Mouse (Mus musculus) cerebellum, postnatal 10 days (tissue): ENCODE measurements around the gene Rpusd1.
"Not testable (repeated sequence)": the region's sequence is repeated elsewhere in the genome, so short reads cannot be mapped to it uniquely, and the experiment has no call there.

Source experiments
- DNase-seq, 2 experiments: peaks; one replicate each; pipeline ENCODE4 v3.0.0; 2021; ENCODE audit warnings: mixed read lengths in 2 of 2

Rpusd1 gene

DNA sequence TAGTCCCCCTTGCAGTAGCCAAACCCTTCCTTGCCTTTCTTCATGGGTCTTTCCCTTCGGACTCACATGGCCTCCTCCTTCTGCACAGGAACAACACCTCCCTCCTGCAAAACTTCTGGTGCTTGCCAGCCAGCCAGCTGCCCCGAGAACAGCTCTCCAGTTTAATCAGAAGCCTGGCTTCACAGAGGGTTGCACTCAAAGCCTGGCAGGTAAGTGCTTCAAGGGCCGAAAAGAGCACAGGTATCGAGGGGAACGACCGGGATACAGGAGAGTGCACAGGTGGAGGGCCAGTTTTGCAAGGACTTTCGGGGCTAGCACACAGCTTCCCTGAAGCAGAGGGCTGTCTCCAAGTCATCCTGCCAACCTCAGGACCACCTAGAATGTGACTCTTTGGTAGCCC is 11.4 kb downstream of the Rpusd1 start:
- DNase-seq = no peak

- DNase-seq = not testable (repeated sequence)
Measured at GRCm38 (mm10) chr17:25741471-25741870, 14.0 kb downstream of the Rpusd1 start.

DNA sequence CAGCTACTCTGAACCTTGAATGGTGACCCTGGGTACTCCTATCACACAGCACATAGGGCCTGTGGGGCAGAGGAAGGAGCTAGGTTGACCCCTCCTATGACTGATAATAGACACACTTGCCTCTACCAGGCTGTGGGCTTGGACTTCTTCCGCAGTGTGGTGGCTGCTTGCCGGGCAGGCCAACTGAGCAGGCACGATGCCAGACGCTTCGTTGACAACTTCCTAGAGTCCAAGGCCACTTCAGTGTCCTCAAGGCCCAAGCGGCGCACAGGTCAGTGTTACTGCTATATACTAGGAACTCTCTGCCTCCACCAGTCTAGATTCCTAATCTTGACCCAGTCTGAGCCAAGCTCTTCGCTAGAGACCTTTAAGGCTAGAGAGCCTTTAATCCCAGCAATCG is 16.4 kb downstream of the Rpusd1 start:
- DNase-seq = peak in 1 of 2 experiments; percentile 32

GRCm38 (mm10) chr17:25744311-25744710 is 16.8 kb downstream of the Rpusd1 start:
- no peak for DNase-seq

DNA sequence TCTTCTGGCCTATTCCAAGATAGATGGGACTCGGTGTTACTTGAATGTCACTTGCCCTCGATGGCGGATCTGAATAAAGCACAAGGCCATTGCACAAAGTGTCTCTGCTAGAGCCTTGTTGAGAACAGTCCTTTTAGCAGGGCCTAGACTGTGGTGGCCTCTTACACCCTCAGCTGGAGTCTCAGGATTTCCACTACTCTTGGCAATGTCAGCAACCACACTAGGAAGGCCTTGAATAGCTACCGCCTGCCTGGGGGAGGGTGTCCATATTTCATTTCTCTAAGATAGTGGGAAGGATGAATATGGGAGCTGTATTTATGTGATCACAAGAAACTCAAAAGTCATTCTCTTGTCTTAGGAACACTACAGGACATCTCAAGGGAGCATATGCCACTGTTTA is 20.8 kb downstream of the Rpusd1 start:
- DNase-seq = no peak

DNA sequence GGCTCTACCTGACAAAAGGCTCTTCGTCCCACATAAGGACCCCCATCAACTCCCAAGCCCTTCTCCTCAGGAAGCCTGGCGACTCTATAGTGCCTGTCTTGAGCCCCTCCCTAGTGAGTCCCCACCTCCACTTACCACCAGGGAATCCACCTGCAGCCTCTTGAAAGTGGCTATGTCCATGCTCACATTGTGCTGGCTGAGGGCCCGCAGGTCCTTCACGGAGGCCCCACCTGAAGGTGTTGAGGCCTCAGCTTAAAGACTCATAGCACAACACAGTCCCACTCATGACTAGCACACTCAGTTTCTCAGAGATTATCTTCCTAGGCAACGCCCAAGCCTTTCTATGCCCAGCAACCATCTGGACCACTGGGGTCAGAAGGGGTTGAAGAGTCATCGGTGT is 21.8 kb downstream of the Rpusd1 start:
- no peak for DNase-seq

DNA sequence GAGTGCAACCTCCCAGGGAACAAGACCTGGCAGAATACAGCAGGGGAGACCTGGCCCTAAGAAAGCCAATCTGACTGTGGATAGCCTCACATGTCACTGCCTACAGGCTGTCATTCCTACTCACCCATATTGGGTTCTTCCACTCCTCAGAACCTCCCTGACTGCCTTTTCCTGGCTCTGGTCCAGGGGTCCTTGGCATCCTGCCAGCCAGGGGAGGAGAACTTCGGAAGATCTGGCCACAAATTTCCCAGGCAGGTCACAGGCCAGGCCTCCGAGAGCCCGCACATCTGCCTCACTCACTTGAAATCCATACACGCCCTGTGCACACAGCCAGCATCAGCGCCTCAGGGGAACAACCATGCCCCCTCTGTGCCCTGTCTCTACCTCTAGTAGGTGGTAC is 24.0 kb downstream of the Rpusd1 start:
- DNase-seq = peak; percentile 81 to 82

GRCm38 (mm10) chr17:25754241-25754640 is 26.8 kb downstream of the Rpusd1 start, which contains the start of gene Msln:
Gene Msln, minus strand, starts transcription at chr17:25754378.
- DNase-seq = no peak

GRCm38 (mm10) chr17:25755086-25755485 is 27.6 kb downstream of the Rpusd1 start:
- DNase-seq = no peak

- no peak for DNase-seq
Measured at GRCm38 (mm10) chr17:25755627-25756377, 28.3 kb downstream of the Rpusd1 start.

DNA sequence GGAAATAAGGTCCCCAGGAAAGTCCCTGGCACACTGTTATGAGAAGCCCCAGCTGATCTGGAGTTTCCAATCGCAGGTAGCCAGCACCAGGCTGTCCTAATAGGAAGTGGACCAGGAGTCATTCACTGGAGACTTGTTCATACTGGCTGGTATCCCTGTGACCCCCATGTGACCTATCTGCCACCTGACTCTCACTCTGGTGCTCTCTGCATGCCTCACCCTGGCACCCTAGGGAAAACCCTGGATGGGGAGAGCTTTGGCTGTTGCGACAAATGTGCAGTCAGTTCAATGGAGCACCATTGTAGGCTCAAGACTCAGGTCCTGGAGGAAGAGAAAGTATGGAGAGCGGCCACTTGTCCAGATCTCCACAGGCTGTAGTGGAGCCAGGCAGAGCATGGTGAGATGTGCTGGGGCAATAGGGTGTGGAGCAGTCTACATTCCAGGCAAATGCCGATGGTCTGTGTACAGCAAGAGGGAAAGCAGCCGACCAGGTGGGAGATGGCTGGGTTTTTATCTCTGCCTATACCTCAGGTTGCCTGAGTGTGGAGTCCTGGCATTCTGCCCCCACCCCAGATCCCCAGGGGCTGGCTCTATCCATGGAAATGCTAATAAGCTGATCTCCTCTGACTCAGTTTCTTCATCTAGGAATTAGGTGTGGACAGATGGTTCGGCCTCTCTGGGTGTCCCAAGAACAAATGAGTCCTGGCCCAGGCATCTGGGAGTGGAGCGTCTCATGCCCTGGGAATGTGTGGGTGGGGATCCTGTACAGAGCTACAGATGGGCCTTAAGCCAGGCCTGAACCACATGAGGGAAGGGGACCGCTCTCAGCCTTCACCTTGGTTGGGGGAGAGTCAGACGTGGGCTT is 29.1 kb downstream of the Rpusd1 start:
- DNase-seq = no peak

GRCm38 (mm10) chr17:25757691-25758090 is 30.2 kb downstream of the Rpusd1 start:
- DNase-seq = no peak

DNA sequence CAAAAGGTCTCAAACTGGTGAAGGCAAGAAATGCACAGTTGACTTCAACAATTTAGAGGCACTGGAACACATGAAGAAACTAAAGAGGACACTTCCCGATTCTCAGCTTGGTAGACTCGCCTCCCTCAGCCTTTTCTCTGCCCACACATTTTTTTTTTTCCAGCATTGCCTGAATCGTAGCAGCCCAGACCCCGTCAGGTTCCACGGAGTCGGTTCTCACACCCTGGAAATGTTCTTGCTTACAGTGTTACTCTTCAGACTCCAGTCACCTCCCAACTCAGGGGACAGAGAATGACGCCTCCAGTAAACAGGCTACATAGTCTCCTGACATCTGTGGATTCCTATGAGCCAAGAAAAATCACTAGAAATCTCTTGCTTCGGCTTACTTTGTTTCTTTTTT is 32.7 kb downstream of the Rpusd1 start:
- DNase-seq = no peak

GRCm38 (mm10) chr17:25761561-25761970 is 34.1 kb downstream of the Rpusd1 start:
- DNase-seq = no peak

DNA sequence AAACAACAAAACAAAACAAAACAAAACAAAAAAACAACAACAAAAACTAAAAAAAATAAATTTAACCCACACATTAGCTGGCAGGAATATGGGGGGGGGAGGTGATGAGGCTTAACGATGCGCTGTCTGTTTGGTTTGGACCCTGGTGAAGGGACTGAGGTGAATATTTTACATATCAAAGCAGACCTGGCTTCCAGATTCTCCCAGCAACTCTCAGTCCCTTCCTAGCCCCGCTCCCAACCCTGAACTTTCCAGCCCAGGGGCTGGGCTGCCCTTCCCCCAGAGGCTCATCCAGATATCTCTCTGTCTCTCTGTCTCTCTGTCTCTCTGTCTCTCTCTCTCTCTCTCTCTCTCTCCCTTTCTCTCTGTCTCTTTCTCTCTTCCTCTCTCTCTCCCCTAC is 35.1 kb downstream of the Rpusd1 start:
- DNase-seq = no peak

DNA sequence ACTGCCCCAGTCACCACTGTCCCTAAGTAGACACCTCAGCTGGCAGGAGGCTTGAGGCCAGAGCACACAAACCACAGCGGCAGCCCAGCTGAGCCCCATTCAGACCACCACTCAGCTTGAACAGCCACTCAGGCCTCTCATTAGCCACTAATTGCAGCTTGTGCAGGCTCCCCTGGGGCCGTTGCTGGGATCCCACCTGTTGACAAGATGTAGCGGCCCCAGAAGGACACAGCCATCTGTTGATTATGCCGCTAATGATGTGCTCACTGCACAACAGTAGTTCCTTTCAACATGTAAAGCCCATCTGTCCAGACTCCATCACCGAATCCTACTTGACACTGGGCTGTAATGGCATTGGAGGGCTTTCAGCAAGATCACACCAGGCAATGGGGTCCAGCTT is 38.4 kb downstream of the Rpusd1 start:
- DNase-seq = no peak

DNA sequence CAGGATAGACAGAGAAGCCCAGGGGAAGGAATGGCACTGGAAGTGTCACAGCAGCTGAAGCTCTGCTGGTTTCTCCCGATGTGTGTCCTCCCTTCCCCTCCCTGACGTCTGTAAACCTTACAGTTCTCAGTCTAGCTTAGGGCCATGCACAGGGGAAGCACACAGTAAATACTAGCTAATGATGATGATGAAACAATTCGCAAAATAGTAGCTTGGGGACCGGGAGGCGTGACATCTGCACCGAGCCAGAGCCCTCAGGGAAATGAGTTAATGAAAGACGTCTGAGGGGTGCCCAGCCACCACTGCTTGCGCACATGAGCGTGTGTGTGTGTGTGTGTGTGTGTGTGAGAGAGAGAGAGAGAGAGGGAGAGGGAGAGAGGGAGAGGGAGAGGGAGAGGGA is 41.9 kb downstream of the Rpusd1 start:
- DNase-seq = no peak

DNA sequence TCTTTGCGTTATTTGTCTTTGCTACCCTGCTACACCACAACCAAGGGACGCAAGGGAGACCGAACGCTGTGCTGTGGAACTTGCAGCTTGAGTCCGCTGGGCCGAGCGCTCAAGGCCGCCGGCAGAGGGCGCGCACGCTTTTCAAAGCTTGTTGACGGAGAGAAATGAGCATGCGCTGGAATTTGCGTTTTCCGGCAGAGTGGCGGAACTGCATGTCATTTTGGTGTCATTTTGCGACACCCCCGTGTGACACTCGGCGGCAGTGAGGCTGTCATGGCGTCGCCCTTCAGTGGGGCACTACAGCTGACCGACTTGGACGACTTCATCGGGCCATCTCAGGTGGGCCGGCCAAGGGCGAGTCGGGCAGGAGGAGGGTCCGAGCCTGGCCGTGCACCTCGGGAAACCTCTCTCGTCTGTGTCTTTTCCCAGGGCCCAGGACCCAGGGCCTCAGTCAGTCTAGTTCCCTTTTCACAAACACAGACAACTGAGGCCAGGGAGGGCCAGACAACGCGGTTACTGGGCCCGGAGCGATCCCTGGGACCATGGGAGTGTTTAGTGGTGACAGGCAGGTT is 46.2 kb downstream of the Rpusd1 start, which contains the start of gene Narfl:
TSS of gene Narfl (plus strand) at position 228 of the 572 bp plus-strand sequence.
- peak; percentile 99 for DNase-seq

DNA sequence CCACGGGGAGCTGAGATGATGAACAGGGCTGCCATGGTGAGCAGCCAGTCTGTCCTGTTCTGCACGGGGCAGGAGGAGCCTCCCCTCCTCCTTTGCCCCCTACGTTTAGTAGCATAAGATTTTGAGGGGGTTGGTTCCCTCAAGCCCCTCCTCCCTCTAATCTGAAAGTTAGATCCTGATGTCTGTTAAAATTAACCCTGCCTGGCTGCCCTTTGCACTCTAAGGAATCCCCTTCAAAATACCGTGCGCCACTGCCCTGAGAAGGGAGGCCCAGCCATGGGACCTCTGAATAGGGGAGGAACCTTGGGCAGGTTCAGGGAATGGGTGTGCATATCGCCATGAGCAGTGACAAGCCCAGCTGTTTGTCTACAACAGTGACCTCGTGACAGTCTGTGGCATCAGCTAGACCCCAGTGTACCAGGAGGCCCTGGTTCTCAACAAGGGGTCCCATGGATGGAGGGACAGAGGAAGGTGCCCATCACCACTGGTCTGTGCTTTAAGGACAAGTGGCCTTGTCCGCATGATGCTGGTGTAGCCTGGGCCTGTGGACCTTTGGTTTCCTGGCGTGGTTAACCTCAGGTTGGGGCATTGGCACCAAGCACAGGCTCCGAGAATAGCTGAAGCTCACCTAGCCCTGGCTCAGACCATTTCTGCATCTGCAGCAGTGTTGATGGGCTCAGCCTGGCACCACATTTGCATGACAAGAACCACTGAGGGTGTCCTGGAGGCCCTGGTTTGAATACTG is 48.0 kb downstream of the Rpusd1 start:
- no peak for DNase-seq

DNA sequence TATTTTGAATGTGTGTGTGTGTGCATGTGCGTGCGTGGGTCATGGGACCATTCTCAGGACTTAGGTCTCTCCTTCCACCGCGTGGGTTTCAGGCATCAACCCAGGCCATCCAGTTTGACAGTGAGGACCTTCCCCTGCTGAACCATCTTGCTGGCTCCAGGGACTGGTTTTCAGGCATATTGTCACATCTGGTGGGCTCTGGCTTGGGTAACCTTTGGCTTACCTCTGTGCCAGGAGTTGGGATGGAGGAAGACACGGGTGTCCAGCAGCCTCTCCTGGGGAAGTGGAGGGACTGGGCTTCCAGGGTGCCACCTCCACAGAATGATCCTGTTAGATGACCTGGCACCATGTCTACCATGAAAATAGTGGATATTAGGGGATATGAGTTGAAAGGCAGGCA is 50.5 kb downstream of the Rpusd1 start:
- no peak for DNase-seq
